Mouse (Mus musculus) cerebellum, adult 11 months (tissue): ENCODE data around the gene Ubash3b.

Source experiments
- DNase-seq: peaks from one replicate; pipeline ENCODE4 v3.0.0; 2022

Gene Ubash3b

GRCm38 (mm10) chr9:41049282-41049681 lies 112.2 kb downstream of the Ubash3b start:
- DNase-seq, result no peak

GRCm38 (mm10) chr9:41048820-41049219 lies 112.7 kb downstream of the Ubash3b start:
- no peak for DNase-seq

- DNase-seq, result no peak
Measured at GRCm38 (mm10) chr9:41048216-41048615, 113.3 kb downstream of the Ubash3b start.

- no peak for DNase-seq
Measured at GRCm38 (mm10) chr9:41047654-41048053, 113.8 kb downstream of the Ubash3b start.

- DNase-seq, result peak; percentile 91
Measured at GRCm38 (mm10) chr9:41044626-41045025, 116.9 kb downstream of the Ubash3b start.

- DNase-seq, result peak; percentile 48
Measured at GRCm38 (mm10) chr9:41043641-41044040, 117.9 kb downstream of the Ubash3b start.

- no peak for DNase-seq
Measured at GRCm38 (mm10) chr9:41041404-41041803, 120.1 kb downstream of the Ubash3b start.

GRCm38 (mm10) chr9:41038150-41038664 lies 123.3 kb downstream of the Ubash3b start:
- DNase-seq, result no peak

- no peak for DNase-seq
Measured at GRCm38 (mm10) chr9:41031590-41032489, 129.7 kb downstream of the Ubash3b start.

GRCm38 (mm10) chr9:41029827-41030226 lies 131.7 kb downstream of the Ubash3b start:
- DNase-seq, result no peak

- peak; percentile 56 for DNase-seq
Measured at GRCm38 (mm10) chr9:41028470-41028869, 133.0 kb downstream of the Ubash3b start.

GRCm38 (mm10) chr9:41021690-41022089 lies 139.8 kb downstream of the Ubash3b start:
- no peak for DNase-seq

GRCm38 (mm10) chr9:41020486-41020885 lies 141.0 kb downstream of the Ubash3b start:
- no peak for DNase-seq

GRCm38 (mm10) chr9:41014512-41014911 lies 147.0 kb downstream of the Ubash3b start:
- no peak for DNase-seq

GRCm38 (mm10) chr9:41012456-41012855 lies 149.0 kb downstream of the Ubash3b start:
- no peak for DNase-seq

GRCm38 (mm10) chr9:41011512-41012436 lies 149.7 kb downstream of the Ubash3b start:
- no peak for DNase-seq

- DNase-seq, result no peak
Measured at GRCm38 (mm10) chr9:41007785-41008184, 153.7 kb downstream of the Ubash3b start.

GRCm38 (mm10) chr9:41004415-41004814 lies 157.1 kb downstream of the Ubash3b start, which contains the start of gene Crtam:
TSS of gene Crtam (minus strand) at chr9:41004628.
- no peak for DNase-seq

GRCm38 (mm10) chr9:40997116-40997779 lies 164.2 kb downstream of the Ubash3b start:
- no peak for DNase-seq

- DNase-seq, result no peak
Measured at GRCm38 (mm10) chr9:40994075-40994474, 167.4 kb downstream of the Ubash3b start.

- no peak for DNase-seq
Measured at GRCm38 (mm10) chr9:40991511-40991910, 170.0 kb downstream of the Ubash3b start.

- DNase-seq, result peak; percentile 68
Measured at GRCm38 (mm10) chr9:40989940-40990588, 171.4 kb downstream of the Ubash3b start.
